Mouse (Mus musculus) embryonic facial prominence, embryonic 12.5 days (tissue): ENCODE measurements around the gene Rhov. TPM values are rescaled to one million over a fixed set of nuclear protein-coding genes. Genes with fewer than 3 reads are reported as not detected.

Experiments used
- ATAC-seq: fragments of 200-750 bp; cut with Nextera tagmentation; 2 replicates; pipeline ENCODE4 v1.8.0; 2017; ENCODE audit not compliant: insufficient number of reproducible peaks, insufficient read depth, low FRiP score, low TSS enrichment
- H3K27ac ChIP-seq: fragments of 300-500 bp; sonication (generic); 2 replicates; pipeline ENCODE4 v1.5.1; 2016; ENCODE audit warnings: mild to moderate bottlenecking
- H3K27me3 ChIP-seq: fragments of 300-500 bp; sonication (generic); 2 replicates; pipeline ENCODE4 v1.6.1; 2016; ENCODE audit warnings: mild to moderate bottlenecking, moderate library complexity
- H3K36me3 ChIP-seq: fragments of 300-500 bp; sonication (generic); 2 replicates; pipeline ENCODE4 v1.6.1; 2016; ENCODE audit warnings: mild to moderate bottlenecking
- H3K4me1 ChIP-seq: fragments of 300-500 bp; sonication (generic); 2 replicates; pipeline ENCODE4 v1.6.1; 2016
- H3K4me2 ChIP-seq: fragments of 300-500 bp; sonication (generic); replicated peaks from 2 replicates; pipeline ENCODE4 v1.6.1; 2016; ENCODE audit warnings: mild to moderate bottlenecking, moderate library complexity
- H3K4me3 ChIP-seq: fragments of 300-500 bp; sonication (generic); 2 replicates; pipeline ENCODE4 v1.5.1; 2016; ENCODE audit warnings: mild to moderate bottlenecking
- H3K9ac ChIP-seq: fragments of 300-500 bp; sonication (generic); 2 replicates; pipeline ENCODE4 v1.6.1; 2016; ENCODE audit warnings: mild to moderate bottlenecking, moderate library complexity
- H3K9me3 ChIP-seq: fragments of 300-500 bp; sonication (generic); 2 replicates; pipeline ENCODE4 v1.6.1; 2016; ENCODE audit warnings: mild to moderate bottlenecking, moderate library complexity
- WGBS: fragments of 180-500 bp; shearing (Covaris S2); methylation state at CpG from one replicate; pipeline ENCODE4 v1.1.7; 2016; 5-methylcytosine and 5-hydroxymethylcytosine counted together
- polyA plus RNA-seq: library from polyadenylated mRNA; unstranded; fragments of >200 nt; fragmentation: Nextera tagmentation; extraction: Ambion mirVana; gene quantifications from 2 replicates; pipeline ENCODE4 v1.2.1, GENCODE M21; 2016

Rhov gene
- polyA plus RNA-seq, 1 experiment from 2014 or later = 6.9 TPM

- Histone ChIP-seq H3K36me3 (peaks cover 32% of the 10 kb centered on the region), H3K4me3 (no peak overlapping the region), H3K27ac (no peak overlapping the region), H3K9me3 (no peaks in the 10 kb centered on the region), H3K9ac (no peak overlapping the region; the same call in 1 of the 2 replicates), H3K27me3 (no peaks in the 10 kb centered on the region), H3K4me2 (no peak overlapping the region), H3K4me1 (peaks cover 16% of the 10 kb centered on the region)
- WGBS = 45% methylated on average over 7 of the region's 7 CpGs
- 0 out of 2 replicates have a peak, but pooled peaks have one; percentile 1 for ATAC-seq
Observed at GRCm38 (mm10) chr2:119300819-119301493, 29.9 kb upstream of the Rhov start.

GRCm38 (mm10) chr2:119299981-119300818, 29.1 kb upstream of the Rhov start:
- H3K9ac ChIP-seq = 0 out of 2 replicates have a peak overlapping the region, but pooled peaks have one; percentile 27
- H3K36me3 ChIP-seq = peaks cover 36% of the 10 kb centered on the region
- WGBS = 5% methylated on average over 15 of the region's 15 CpGs
- no peak overlapping the region for H3K4me3 ChIP-seq
- H3K27me3 ChIP-seq = no peaks in the 10 kb centered on the region
- H3K4me2 ChIP-seq = peak overlapping the region; percentile 28
- H3K27ac ChIP-seq = no peak overlapping the region
- no peaks in the 10 kb centered on the region for H3K9me3 ChIP-seq
- peak; percentile 79 for ATAC-seq
- H3K4me1 ChIP-seq = peaks cover 16% of the 10 kb centered on the region

GRCm38 (mm10) chr2:119298839-119299238, 27.8 kb upstream of the Rhov start:
- Histone ChIP-seq H3K36me3 (peaks cover 49% of the 10 kb centered on the region), H3K9ac (no peak overlapping the region), H3K27me3 (no peaks in the 10 kb centered on the region), H3K9me3 (no peaks in the 10 kb centered on the region), H3K4me3 (no peak overlapping the region), H3K4me1 (peaks cover 9% of the 10 kb centered on the region), H3K27ac (no peak overlapping the region), H3K4me2 (no peak overlapping the region)
- no peak for ATAC-seq
- 89% methylated on average over 2 of the region's 2 CpGs for WGBS

GRCm38 (mm10) chr2:119298330-119298729, 27.3 kb upstream of the Rhov start:
- Histone ChIP-seq H3K27ac (no peak overlapping the region), H3K36me3 (peaks cover 54% of the 10 kb centered on the region), H3K4me3 (no peak overlapping the region), H3K27me3 (no peaks in the 10 kb centered on the region), H3K4me1 (peaks cover 9% of the 10 kb centered on the region), H3K4me2 (no peak overlapping the region), H3K9me3 (no peaks in the 10 kb centered on the region), H3K9ac (no peak overlapping the region)
- no peak for ATAC-seq
- WGBS = 49% methylated on average over 5 of the region's 5 CpGs

GRCm38 (mm10) chr2:119297506-119297905, 26.4 kb upstream of the Rhov start:
- Histone ChIP-seq H3K36me3 (peaks cover 62% of the 10 kb centered on the region), H3K27ac (no peak overlapping the region), H3K4me3 (no peak overlapping the region), H3K27me3 (no peaks in the 10 kb centered on the region), H3K9me3 (no peaks in the 10 kb centered on the region), H3K4me2 (no peak overlapping the region), H3K4me1 (peaks cover 9% of the 10 kb centered on the region), H3K9ac (no peak overlapping the region; the same call in 1 of the 2 replicates)
- ATAC-seq = no peak
- 91% methylated on average over 19 of the region's 19 CpGs for WGBS

- H3K9me3 ChIP-seq = no peaks in the 10 kb centered on the region
- H3K4me2 ChIP-seq = no peak overlapping the region
- H3K27ac ChIP-seq = no peak overlapping the region
- no peak overlapping the region for H3K9ac ChIP-seq
- peaks cover 69% of the 10 kb centered on the region for H3K36me3 ChIP-seq
- no peaks in the 10 kb centered on the region for H3K27me3 ChIP-seq
- H3K4me3 ChIP-seq = no peak overlapping the region
- no peak for ATAC-seq
- H3K4me1 ChIP-seq = peaks cover 9% of the 10 kb centered on the region
- WGBS = 94% methylated on average over 12 of the region's 12 CpGs
Observed at GRCm38 (mm10) chr2:119296756-119297155, 25.7 kb upstream of the Rhov start.

- Histone ChIP-seq H3K4me1 (peaks cover 4% of the 10 kb centered on the region), H3K27me3 (no peaks in the 10 kb centered on the region), H3K9me3 (no peaks in the 10 kb centered on the region), H3K4me3 (no peak overlapping the region), H3K36me3 (peaks cover 84% of the 10 kb centered on the region), H3K9ac (no peak overlapping the region), H3K27ac (no peak overlapping the region), H3K4me2 (no peak overlapping the region)
- ATAC-seq = no peak
- 91% methylated on average over 18 of the region's 18 CpGs for WGBS
Observed at GRCm38 (mm10) chr2:119294411-119294810, 23.3 kb upstream of the Rhov start.

- Histone ChIP-seq H3K4me2 (no peak overlapping the region), H3K9me3 (no peaks in the 10 kb centered on the region), H3K27me3 (no peaks in the 10 kb centered on the region), H3K27ac (no peak overlapping the region), H3K4me3 (no peak overlapping the region), H3K9ac (no peak overlapping the region), H3K36me3 (peaks cover 79% of the 10 kb centered on the region), H3K4me1 (peaks cover 7% of the 10 kb centered on the region)
- ATAC-seq = no peak
- 92% methylated on average over 34 of the region's 34 CpGs for WGBS
Observed at GRCm38 (mm10) chr2:119293776-119294390, 22.8 kb upstream of the Rhov start.

GRCm38 (mm10) chr2:119293311-119293710, 22.2 kb upstream of the Rhov start:
- H3K9me3 ChIP-seq = no peaks in the 10 kb centered on the region
- no peak overlapping the region for H3K9ac ChIP-seq
- H3K4me3 ChIP-seq = no peak overlapping the region
- H3K4me2 ChIP-seq = no peak overlapping the region
- ATAC-seq = no peak
- H3K4me1 ChIP-seq = peaks cover 7% of the 10 kb centered on the region
- H3K36me3 ChIP-seq = peaks cover 74% of the 10 kb centered on the region
- H3K27me3 ChIP-seq = no peaks in the 10 kb centered on the region
- 94% methylated on average over 17 of the region's 17 CpGs for WGBS
- no peak overlapping the region for H3K27ac ChIP-seq

GRCm38 (mm10) chr2:119292852-119293251, 21.8 kb upstream of the Rhov start:
- H3K4me1 ChIP-seq = peaks cover 7% of the 10 kb centered on the region
- 94% methylated on average over 17 of the region's 17 CpGs for whole genome bisulfite sequencing
- no peak overlapping the region for H3K4me3 ChIP-seq
- H3K9me3 ChIP-seq = no peaks in the 10 kb centered on the region
- H3K27me3 ChIP-seq = no peaks in the 10 kb centered on the region
- H3K9ac ChIP-seq = no peak overlapping the region; the same call in 1 of the 2 replicates
- no peak overlapping the region for H3K27ac ChIP-seq
- no peak for ATAC-seq
- no peak overlapping the region for H3K4me2 ChIP-seq
- H3K36me3 ChIP-seq = peaks cover 70% of the 10 kb centered on the region

GRCm38 (mm10) chr2:119292281-119292680, 21.2 kb upstream of the Rhov start:
- no peak overlapping the region for H3K9ac ChIP-seq
- no peaks in the 10 kb centered on the region for H3K9me3 ChIP-seq
- no peak for ATAC-seq
- peaks cover 7% of the 10 kb centered on the region for H3K4me1 ChIP-seq
- H3K4me2 ChIP-seq = no peak overlapping the region
- no peak overlapping the region for H3K4me3 ChIP-seq
- no peak overlapping the region for H3K27ac ChIP-seq
- WGBS = 89% methylated on average over 5 of the region's 5 CpGs
- peaks cover 64% of the 10 kb centered on the region for H3K36me3 ChIP-seq
- no peaks in the 10 kb centered on the region for H3K27me3 ChIP-seq
